Mouse (Mus musculus) heart, adult 2 months (tissue): ENCODE measurements at regions not wholly inside any gene's neighbourhood (a gene's known extent, or its start where the extent isn't known, plus 50 kb on each side); places are given as distances from the start of the nearest gene placed in this dataset.
"Not testable (repeated sequence)": the region's sequence is repeated elsewhere in the genome, so short reads cannot be mapped to it uniquely, and the experiment has no call there.

Experiments used
- CTCF ChIP-seq: fragments of 200-600 bp; IDR thresholded peaks from 2 replicates; pipeline ENCODE4 v1.8.1; 2022; ENCODE audit warnings: antibody characterized with exemption, mild to moderate bottlenecking, moderate library complexity
- POLR2A ChIP-seq: fragments of 200-500 bp; IDR thresholded peaks from 2 replicates; pipeline ENCODE4 v1.6.1; 2011; ENCODE audit warnings: mild to moderate bottlenecking, low read depth, low read length, control low read depth; ENCODE audit not compliant: insufficient read depth

DNA sequence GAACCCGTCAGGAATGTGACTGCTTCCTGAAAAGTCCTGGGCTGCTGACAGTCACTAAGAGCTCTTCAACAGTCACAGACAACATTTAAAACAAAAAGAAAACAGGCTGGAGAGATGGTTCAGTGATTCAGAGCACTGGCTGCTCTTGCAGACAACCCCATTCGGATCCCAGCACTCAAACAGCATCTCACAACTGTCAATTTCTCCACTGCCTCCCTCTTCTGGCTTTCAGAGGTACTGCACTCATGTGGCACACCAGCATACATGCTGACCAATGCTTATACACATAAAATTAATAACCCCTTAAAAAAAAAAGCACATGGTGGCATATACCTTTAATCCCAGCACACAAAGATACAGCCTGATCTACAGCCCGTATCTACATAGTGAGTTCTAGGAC lies 283.7 kb upstream of the Gm21863 start:
- TF ChIP-seq CTCF, POLR2A: not testable (repeated sequence)
